Mouse (Mus musculus) layer of hippocampus, adult 11-12 months (tissue): ENCODE measurements around the gene Xpo5.

Experiments
- DNase-seq: peaks from one replicate; pipeline ENCODE4 v3.0.0; 2022; ENCODE audit warnings: low spot score

The Xpo5 gene

GRCm38 (mm10) chr17:46285407-46285806 is 82.8 kb downstream of the Xpo5 start:
- DNase-seq = no peak

GRCm38 (mm10) chr17:46287678-46288095 is 85.1 kb downstream of the Xpo5 start:
- DNase-seq = no peak
